Mouse (Mus musculus) liver, embryonic 15.5 days (tissue): Measurements from ENCODE around the gene Depdc7. TPM values are rescaled to one million over a fixed set of nuclear protein-coding genes. Genes with fewer than 3 reads are reported as not detected.

Experiments used
- ATAC-seq: fragments of 200-750 bp; cut with Nextera tagmentation; 2 replicates; pipeline ENCODE4 v1.8.0; 2017; ENCODE audit warnings: moderate number of reproducible peaks, mild to moderate bottlenecking, moderate library complexity; ENCODE audit not compliant: insufficient read depth
- H3K27ac ChIP-seq: fragments of 300-500 bp; sonication (generic); replicated peaks from 2 replicates; pipeline ENCODE4 v1.5.1; 2015; ENCODE audit warnings: mild to moderate bottlenecking, inconsistent platforms
- H3K27me3 ChIP-seq: fragments of 300-500 bp; sonication (generic); 2 replicates; pipeline ENCODE4 v1.6.1; 2015; ENCODE audit warnings: mild to moderate bottlenecking, inconsistent platforms
- H3K36me3 ChIP-seq: fragments of 300-500 bp; sonication (generic); replicated peaks from 2 replicates; pipeline ENCODE4 v1.6.1; 2015; ENCODE audit warnings: moderate library complexity, mild to moderate bottlenecking, inconsistent platforms
- H3K4me1 ChIP-seq: fragments of 300-500 bp; sonication (generic); replicated peaks from 2 replicates; pipeline ENCODE4 v1.6.1; 2015; ENCODE audit warnings: inconsistent platforms
- H3K4me2 ChIP-seq: fragments of 300-500 bp; sonication (generic); 2 replicates; pipeline ENCODE4 v1.6.1; 2015; ENCODE audit warnings: moderate library complexity, mild to moderate bottlenecking, inconsistent platforms
- H3K4me3 ChIP-seq: fragments of 300-500 bp; sonication (generic); replicated peaks from 2 replicates; pipeline ENCODE4 v1.5.1; 2015; ENCODE audit warnings: mild to moderate bottlenecking, inconsistent platforms
- H3K9ac ChIP-seq: fragments of 300-500 bp; sonication (generic); 2 replicates; pipeline ENCODE4 v1.6.1; 2015; ENCODE audit warnings: moderate library complexity, mild to moderate bottlenecking, inconsistent platforms
- H3K9me3 ChIP-seq: fragments of 300-500 bp; sonication (generic); replicated peaks from 2 replicates; pipeline ENCODE4 v1.6.1; 2016; ENCODE audit warnings: inconsistent platforms
- WGBS: fragments of 180-500 bp; shearing (Covaris S2); methylation state at CpG from one replicate; pipeline ENCODE4 v1.1.7; 2015; ENCODE audit warnings: mixed read lengths; ENCODE audit not compliant: insufficient replicate concordance; 5-methylcytosine and 5-hydroxymethylcytosine counted together
- polyA plus RNA-seq: library from polyadenylated mRNA; unstranded; fragments of >200 nt; fragmentation: Nextera tagmentation; extraction: Ambion mirVana; gene quantifications from 2 replicates; pipeline ENCODE4 v1.2.1, GENCODE M21; 2015

Gene Depdc7
- polyA plus RNA-seq, 1 experiment from 2014 or later, result 12.7 TPM

DNA sequence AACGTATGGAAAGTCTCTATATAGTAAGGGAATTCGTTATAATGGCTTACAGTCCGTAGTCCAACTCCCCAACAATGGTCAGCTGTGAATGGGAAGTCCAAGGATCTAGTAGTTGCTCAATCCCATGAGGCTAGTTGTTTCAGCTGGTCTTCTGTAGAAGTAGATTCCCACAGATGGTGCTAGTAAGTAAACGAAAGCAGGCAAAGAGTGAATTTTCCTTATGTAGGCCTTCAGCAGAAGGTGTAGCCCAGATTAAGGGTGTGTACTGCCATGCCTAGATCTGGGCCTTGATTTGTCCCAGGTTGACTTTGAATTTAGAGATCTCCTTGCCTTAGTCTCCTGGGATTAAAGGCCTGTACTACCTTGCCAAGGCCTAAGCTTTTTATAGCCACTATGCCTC, 26.4 kb downstream of the Depdc7 start, which contains the start of gene Pin1rt1:
Gene Pin1rt1, minus strand, starts transcription at position 101 of the 400 bp plus-strand sequence.
- Histone ChIP-seq H3K27ac (no peak within 1 kb of the TSS), H3K4me1 (peaks cover 6% of the 10 kb centered on the region; the same call in 1 of the 2 replicates), H3K27me3 (peaks cover 26% of the 10 kb centered on the region), H3K9ac (no peak within 1 kb of the TSS), H3K4me3 (no peak within 1 kb of the TSS), H3K36me3 (no peaks in the 10 kb centered on the region), H3K4me2 (no peak within 1 kb of the TSS), H3K9me3 (no peaks in the 10 kb centered on the region)
- WGBS, result 62% methylated on average over 4 of the region's 4 CpGs
- no peak for ATAC-seq

DNA sequence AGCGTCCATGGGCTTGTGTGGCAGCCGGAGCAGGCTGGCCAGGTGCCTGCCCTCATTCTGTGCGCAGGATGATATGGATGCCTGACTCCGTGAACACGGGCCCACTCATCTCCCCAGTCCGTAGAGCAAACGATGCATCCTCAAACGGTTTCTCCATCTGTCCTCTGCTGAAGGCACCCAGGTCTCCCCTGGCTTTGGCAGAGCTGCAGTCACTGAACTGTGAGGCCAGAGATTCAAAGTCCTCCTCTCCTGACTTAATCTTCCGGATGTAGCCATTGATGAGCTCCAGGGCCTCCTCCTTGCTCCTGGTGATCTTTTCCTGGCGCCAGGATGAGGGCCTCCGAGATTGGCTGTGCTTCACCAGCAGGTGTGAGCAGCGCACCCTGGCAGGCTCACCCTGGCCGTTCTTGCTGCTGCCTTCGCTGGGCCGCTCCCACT, 28.4 kb downstream of the Depdc7 start:
- no peak overlapping the region for H3K9ac ChIP-seq
- ATAC-seq, result no peak
- H3K4me3 ChIP-seq, result no peak overlapping the region
- H3K4me2 ChIP-seq, result no peak overlapping the region
- WGBS, result 63% methylated on average over 15 of the region's 15 CpGs
- no peaks in the 10 kb centered on the region for H3K36me3 ChIP-seq
- H3K27me3 ChIP-seq, result peaks cover 46% of the 10 kb centered on the region
- H3K4me1 ChIP-seq, result peaks cover 6% of the 10 kb centered on the region; the same call in 1 of the 2 replicates
- H3K27ac ChIP-seq, result no peak overlapping the region
- H3K9me3 ChIP-seq, result no peaks in the 10 kb centered on the region

DNA sequence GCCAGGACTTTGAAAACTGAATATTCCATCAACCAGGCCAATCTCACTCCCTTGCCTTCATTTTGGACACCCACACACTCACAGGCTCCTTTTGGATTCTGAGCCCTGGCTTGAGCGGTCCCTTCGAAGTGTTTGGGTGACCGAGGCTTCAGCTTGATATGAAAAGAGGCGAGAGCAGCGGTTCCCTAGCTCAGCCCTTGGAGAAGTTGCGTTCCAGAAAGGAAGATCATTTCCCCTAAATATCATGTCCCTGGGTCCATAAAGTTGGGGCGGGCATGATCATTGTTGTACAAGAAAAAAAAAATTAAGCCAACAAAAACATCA, 30.2 kb downstream of the Depdc7 start:
- H3K27ac ChIP-seq, result no peak overlapping the region
- peak overlapping the region; percentile 74 for H3K4me2 ChIP-seq
- H3K9me3 ChIP-seq, result no peaks in the 10 kb centered on the region
- no peaks in the 10 kb centered on the region for H3K36me3 ChIP-seq
- peak overlapping the region; percentile 66 for H3K4me3 ChIP-seq
- H3K4me1 ChIP-seq, result peaks cover 6% of the 10 kb centered on the region; the same call in 1 of the 2 replicates
- peaks cover 46% of the 10 kb centered on the region for H3K27me3 ChIP-seq
- no peak for ATAC-seq
- 6% methylated on average over 7 of the region's 7 CpGs for WGBS
- peak overlapping the region; percentile 43 for H3K9ac ChIP-seq

DNA sequence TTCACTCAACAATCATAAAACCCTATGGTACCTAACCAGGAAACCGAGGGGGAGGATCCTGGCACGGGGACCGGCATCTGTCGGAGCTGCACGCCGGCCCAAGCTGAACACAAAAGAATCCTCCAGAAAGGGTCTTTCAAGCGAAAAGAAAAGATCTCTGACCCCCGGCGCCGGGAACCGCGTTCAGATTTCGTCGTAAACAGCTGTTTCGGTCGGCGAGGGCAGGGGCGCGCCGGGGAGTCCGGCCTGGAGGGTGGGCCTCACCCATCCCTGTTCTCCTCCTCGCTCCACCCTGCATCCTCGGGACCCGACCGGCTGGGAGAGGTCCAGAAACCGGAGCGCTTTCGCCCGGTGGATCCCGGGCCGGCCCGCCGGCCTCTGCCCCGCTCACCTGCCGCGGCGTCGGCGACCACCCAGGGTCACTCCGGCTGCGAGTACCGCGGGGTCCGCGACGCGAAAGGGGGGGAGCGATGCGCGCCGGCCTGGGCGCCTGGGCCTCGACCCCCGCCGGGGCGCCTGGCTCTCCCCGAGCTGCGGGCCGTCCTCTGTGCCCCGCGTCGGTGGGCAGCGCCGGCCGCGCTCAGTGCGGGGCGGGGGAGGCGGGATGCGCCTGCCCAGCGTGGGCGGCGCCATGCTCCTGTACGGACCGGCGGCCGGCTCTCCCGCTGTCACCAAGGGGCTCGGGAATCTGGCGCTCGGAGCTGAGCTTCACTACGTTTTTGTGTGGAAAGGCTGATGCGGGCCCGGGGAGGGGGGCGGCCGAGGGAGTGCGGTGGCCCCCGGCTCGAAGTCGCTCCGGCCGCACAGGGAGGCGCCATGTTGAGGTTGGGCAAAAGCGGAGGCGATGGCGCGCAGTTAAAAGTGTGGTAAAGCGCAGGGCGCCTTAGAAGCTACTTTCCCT, 30.8 kb downstream of the Depdc7 start, which contains the start of gene Tcp11l1:
Gene Tcp11l1, minus strand, starts transcription at position 585 of the 901 bp plus-strand sequence.
- Histone ChIP-seq H3K27ac (no peak within 1 kb of the TSS), H3K4me2 (peak within 1 kb of the TSS; percentile 74), H3K4me1 (0 out of 2 replicates have a peak, but pooled peaks cover 6% of the 10 kb centered on the region), H3K4me3 (peak within 1 kb of the TSS; percentile 66), H3K9me3 (no peaks in the 10 kb centered on the region), H3K36me3 (no peaks in the 10 kb centered on the region), H3K9ac (peak within 1 kb of the TSS; percentile 43), H3K27me3 (peaks cover 46% of the 10 kb centered on the region)
- WGBS, result under 1% methylated on average over 94 of the region's 99 CpGs
- ATAC-seq, result peak; percentile 66

DNA sequence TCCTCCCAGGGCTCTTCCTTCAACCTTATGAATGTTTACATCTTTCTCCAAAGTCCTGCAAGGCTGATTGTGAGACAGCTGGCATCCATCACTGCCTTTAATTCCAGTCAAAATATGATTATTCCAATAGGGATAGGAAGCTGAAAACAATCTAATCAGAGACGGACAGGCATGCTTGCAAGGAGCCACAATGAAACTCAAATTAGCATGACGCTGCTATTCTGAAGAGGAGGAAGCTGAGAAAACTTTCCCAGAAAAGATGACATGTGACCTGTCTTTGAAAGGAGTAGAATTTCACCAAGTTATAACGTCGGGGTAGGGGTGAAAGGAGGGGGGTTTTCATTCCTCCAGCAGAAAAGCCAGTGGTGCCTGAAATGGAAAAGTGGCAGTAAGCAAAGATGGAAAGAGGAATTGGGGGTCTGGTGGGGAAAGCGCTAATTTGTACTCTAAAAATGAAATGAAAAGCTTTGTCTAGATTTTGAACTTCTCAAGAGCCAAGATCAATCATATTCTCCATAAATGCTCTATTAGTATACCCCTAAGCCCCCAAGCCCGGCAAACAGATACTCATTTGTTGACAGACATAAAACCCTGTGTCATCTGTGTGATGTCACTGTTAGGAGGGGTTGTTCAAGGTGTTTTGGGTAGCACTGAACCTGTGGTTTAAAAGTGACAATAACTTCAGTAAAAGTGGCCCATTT, 31.9 kb downstream of the Depdc7 start:
- H3K4me3 ChIP-seq, result peak overlapping the region; percentile 66; the same call in 1 of the 2 replicates
- no peak overlapping the region for H3K27ac ChIP-seq
- no peak overlapping the region for H3K9ac ChIP-seq
- no peak for ATAC-seq
- peaks cover 46% of the 10 kb centered on the region for H3K27me3 ChIP-seq
- no peaks in the 10 kb centered on the region for H3K36me3 ChIP-seq
- peak overlapping the region; percentile 74 for H3K4me2 ChIP-seq
- H3K9me3 ChIP-seq, result no peaks in the 10 kb centered on the region
- WGBS, result 15% methylated on average over 6 of the region's 6 CpGs
- H3K4me1 ChIP-seq, result 0 out of 2 replicates have a peak, but pooled peaks cover 6% of the 10 kb centered on the region

DNA sequence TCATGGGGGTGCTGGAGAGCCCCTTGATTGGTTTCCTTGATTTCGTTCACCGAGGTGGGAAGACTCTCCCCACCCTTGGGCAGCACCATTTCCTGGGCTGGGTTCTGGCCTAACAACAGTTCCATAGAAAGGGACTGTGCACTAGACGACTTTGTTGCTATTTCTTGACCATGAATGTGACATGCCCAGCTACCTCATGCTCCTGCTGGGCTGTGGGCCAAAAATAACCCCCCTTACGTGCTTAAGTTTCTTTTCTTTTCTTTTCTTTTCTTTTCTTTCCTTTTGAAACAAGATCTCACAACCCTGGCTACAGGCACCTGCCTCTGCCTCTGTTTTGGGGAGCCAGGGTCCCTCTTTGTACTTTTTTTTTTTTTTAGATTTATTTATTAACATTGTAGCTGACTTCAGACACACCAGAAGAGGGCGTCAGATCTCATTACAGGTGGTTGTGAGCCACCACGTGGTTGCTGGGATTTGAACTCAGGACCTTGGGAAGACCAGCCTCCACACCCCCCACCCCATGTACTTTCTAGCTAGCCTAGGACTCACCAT, 32.8 kb downstream of the Depdc7 start:
- Histone ChIP-seq H3K36me3 (no peaks in the 10 kb centered on the region), H3K4me3 (no peak overlapping the region), H3K27ac (no peak overlapping the region), H3K9me3 (no peaks in the 10 kb centered on the region), H3K4me2 (no peak overlapping the region), H3K9ac (no peak overlapping the region), H3K4me1 (0 out of 2 replicates have a peak, but pooled peaks cover 6% of the 10 kb centered on the region), H3K27me3 (peaks cover 46% of the 10 kb centered on the region)
- 44% methylated on average over 6 of the region's 6 CpGs for WGBS
- no peak for ATAC-seq

DNA sequence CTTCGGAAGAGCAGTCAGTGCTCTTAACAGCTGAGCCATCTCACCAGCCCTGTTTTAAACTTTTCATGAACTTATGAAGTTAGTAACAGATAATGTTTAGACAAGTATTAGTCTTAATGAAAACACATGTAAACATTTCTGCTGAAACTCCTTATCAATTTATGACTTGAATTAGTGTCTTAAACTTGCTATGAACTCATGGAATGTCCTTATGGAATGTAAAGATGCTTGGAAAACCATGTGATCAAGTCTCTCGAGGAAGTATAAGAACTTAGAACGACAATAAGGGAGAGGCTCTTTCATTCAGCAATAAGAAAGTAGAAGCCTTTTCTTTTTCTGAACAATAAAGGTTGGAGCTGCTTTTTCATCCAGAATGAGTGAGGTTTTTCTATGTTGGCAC, 38.3 kb downstream of the Depdc7 start:
- Histone ChIP-seq H3K36me3 (no peaks in the 10 kb centered on the region), H3K9me3 (no peaks in the 10 kb centered on the region), H3K27me3 (peaks cover under 1% of the 10 kb centered on the region; the same call in 1 of the 2 replicates), H3K27ac (no peak overlapping the region), H3K4me1 (no peaks in the 10 kb centered on the region; the same call in 1 of the 2 replicates), H3K9ac (no peak overlapping the region), H3K4me2 (no peak overlapping the region), H3K4me3 (no peak overlapping the region)
- WGBS, result 63% methylated on average over 3 of the region's 3 CpGs
- ATAC-seq, result no peak

DNA sequence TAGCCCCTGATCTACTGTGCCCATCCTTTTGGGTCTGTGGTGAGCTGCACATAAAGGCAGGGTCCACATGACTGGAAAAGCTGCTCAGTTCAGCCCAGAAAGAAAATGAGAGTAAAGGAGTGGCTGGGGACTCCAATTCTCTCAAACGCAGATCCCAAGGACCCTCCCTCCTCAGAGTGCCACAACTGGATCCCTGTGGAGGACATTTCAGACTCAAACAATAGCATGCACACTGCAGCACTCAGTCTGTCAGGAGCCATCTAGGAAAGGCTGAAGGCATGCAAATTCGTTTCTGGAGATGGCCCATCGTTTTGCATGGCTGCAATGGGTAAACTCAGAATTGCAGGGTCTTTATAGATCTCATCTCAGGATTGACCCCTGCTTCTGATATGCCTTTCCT, 39.5 kb downstream of the Depdc7 start:
- no peaks in the 10 kb centered on the region; the same call in 1 of the 2 replicates for H3K4me1 ChIP-seq
- H3K4me2 ChIP-seq, result no peak overlapping the region
- no peaks in the 10 kb centered on the region for H3K27me3 ChIP-seq
- H3K27ac ChIP-seq, result no peak overlapping the region
- ATAC-seq, result no peak
- H3K36me3 ChIP-seq, result no peaks in the 10 kb centered on the region
- no peak overlapping the region for H3K9ac ChIP-seq
- 60% methylated on average over 3 of the region's 3 CpGs for WGBS
- H3K4me3 ChIP-seq, result no peak overlapping the region
- H3K9me3 ChIP-seq, result no peaks in the 10 kb centered on the region

DNA sequence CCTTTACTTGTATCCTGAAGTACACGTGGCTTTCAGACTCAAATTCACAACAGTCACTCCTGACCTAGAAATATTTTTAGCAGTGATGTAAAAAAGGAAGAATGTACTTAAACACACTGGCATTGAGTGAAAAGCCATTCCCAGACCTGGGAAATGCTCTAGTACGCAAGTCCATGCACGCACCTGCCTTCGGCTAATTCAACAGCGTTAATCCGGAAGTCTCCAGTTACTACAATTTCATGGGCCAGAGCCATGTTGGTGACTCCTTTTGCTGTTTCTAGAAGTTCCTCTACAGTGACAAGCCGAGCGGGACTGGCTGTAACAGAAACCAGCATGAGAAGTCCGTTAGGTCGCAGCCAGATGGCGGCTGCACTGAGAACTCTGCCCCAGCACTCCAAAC, 43.0 kb downstream of the Depdc7 start:
- no peak for ATAC-seq
- Histone ChIP-seq H3K9me3 (no peaks in the 10 kb centered on the region), H3K9ac (no peak overlapping the region), H3K36me3 (no peaks in the 10 kb centered on the region), H3K4me3 (no peak overlapping the region), H3K27ac (no peak overlapping the region), H3K4me1 (no peaks in the 10 kb centered on the region; the same call in 1 of the 2 replicates), H3K4me2 (no peak overlapping the region), H3K27me3 (no peaks in the 10 kb centered on the region)
- 75% methylated on average over 11 of the region's 11 CpGs for WGBS

DNA sequence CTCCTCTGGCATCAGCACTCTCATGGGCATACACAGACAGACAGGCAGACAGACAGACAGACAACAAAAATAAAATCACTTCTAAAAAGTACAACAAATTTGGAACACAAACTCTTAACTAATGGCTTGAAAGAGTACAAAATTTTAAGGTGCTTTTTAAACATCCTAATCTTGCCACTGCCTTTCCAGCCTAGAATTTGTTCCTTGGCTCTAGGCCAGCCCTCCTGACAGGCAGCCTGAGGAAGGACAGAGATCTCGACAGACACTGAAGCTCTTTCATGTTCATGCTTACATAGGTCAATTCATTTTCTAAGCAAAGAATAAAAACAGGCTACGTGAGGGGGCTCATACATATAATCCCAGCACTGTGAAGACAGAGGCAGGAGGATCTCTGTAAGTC, 50.1 kb downstream of the Depdc7 start:
- Histone ChIP-seq H3K9ac (no peak overlapping the region), H3K4me3 (no peak overlapping the region), H3K4me2 (no peak overlapping the region), H3K9me3 (no peaks in the 10 kb centered on the region), H3K27ac (no peak overlapping the region), H3K36me3 (no peaks in the 10 kb centered on the region), H3K27me3 (no peaks in the 10 kb centered on the region), H3K4me1 (peaks cover 13% of the 10 kb centered on the region)
- WGBS, result 42% methylated on average over 2 of the region's 2 CpGs
- no peak for ATAC-seq

DNA sequence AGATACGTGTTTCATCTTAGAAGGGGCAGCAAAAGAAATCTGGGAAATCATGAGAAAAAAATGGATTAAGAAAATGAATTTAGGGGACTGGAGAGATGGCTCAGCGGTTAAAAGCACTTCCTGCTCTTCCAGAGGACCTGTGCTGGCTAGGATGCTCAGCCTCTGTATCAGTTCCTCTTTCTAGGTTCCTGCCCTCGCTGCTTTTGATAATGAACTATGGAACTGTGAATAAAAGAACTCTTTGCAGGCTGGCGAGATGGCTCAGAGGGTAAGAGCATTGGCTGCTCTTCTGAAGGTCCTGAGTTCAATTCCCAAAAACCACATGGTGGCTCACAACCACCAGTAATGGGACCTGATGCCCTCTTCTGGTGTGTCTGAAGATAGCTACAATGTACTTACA, 52.0 kb downstream of the Depdc7 start:
- no peak for ATAC-seq
- Histone ChIP-seq H3K36me3 (no peaks in the 10 kb centered on the region), H3K27ac (no peak overlapping the region), H3K9ac (no peak overlapping the region), H3K27me3 (no peaks in the 10 kb centered on the region), H3K4me1 (peaks cover 16% of the 10 kb centered on the region), H3K4me2 (no peak overlapping the region), H3K4me3 (no peak overlapping the region), H3K9me3 (no peaks in the 10 kb centered on the region)
- WGBS, result 33% methylated on average over 4 of the region's 4 CpGs
